Mouse (Mus musculus) heart, adult 2 months (tissue): ENCODE results near the gene Opn4.

ENCODE experiments used
- CTCF ChIP-seq: fragments of 200-600 bp; IDR thresholded peaks from 2 replicates; pipeline ENCODE4 v1.8.1; 2022; ENCODE audit warnings: antibody characterized with exemption, mild to moderate bottlenecking, moderate library complexity
- EP300 ChIP-seq: fragments of 200-500 bp; IDR thresholded peaks from 2 replicates; pipeline ENCODE4 v1.6.1; 2011; ENCODE audit warnings: low read depth, low read length, control low read depth; ENCODE audit not compliant: insufficient read depth
- POLR2A ChIP-seq: fragments of 200-500 bp; IDR thresholded peaks from 2 replicates; pipeline ENCODE4 v1.6.1; 2011; ENCODE audit warnings: mild to moderate bottlenecking, low read depth, low read length, control low read depth; ENCODE audit not compliant: insufficient read depth

GRCm38 (mm10) chr14:34569534-34570194, 30.3 kb downstream of the Opn4 start:
- no peak; the same call in 1 of the 2 replicates for TF ChIP-seq EP300
- TF ChIP-seq POLR2A: peak; percentile 90
- no peak for TF ChIP-seq CTCF
